Mouse (Mus musculus): Measurements from ENCODE around the gene Rab11b.
A peak's percentile ranks its signal among the peaks of the same experiment; 100 is the strongest.

Rab11b gene

DNA sequence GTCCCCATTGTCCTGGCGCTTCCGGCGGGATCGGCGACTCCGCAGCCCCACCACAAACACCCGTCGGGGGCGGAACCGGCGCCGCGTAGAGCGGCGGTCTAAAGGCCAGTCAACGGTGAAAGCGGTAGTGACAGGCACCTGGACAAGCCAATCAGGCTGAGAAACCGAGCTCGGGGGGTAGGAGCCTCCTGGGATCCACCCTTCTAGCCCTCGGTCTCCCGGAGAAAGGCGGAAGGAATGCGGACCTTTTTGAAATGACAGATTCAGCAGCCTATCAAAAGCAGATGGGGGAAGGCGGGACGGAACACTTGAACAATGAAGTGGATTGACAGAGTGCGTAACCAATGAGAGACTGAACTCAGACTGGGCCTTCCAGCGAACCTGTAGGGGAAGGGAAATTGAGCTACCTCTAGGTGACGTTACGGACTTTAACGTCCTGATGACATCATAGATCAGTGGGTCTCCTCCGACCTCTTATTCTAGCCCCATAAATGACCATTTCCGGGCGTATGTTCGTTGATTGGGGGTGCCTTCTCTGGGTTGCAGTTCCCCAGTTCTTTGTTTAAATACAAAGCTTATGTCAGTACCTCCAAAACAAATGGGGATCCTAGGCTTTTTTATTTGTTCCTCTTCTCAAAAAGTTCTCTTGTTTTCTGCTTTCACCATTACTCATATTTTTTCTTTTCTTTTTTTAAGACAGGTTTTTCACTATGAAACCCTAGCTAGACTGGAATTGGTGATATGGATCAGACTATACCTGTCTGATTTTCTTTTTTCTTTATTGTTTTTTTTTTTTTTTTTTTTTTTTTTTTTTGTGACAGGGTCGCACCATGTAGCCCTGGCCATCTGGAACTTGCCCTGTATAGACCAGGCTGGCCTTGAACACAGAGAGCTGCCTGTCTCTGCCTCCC is at the start of gene Rab11b:
Gene Rab11b, minus strand, starts transcription at position 276 of the 911 bp plus-strand sequence.
- DNase-seq = peak; percentile 100

GRCm38 (mm10) chr17:33808192-33808591 is 47.9 kb upstream of the Rab11b start:
- no peak for DNase-seq

- DNase-seq = no peak
Measured at GRCm38 (mm10) chr17:33807181-33807888, 47.0 kb upstream of the Rab11b start.

DNA sequence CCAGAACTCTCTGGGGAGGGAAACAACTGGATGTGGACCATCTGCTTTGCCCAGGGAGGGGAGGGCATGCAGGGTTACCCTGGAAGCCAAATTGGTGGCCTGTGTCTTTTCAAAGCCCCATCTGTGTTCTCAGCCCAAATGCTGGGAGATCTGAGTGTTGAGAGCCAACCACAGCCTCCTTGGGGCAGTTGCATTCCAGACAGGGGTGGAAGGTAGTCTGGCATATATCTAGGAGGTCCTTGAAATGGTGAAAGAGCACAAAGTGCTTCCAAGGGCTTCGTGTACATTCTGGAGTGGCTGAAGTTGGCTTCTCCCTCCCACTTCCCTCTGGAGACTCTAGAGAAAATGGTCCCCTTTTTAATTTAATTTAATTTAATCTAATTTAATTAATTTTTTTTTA is 44.4 kb upstream of the Rab11b start:
- peak; percentile 44 to 60 for DNase-seq

GRCm38 (mm10) chr17:33804205-33804604 is 43.9 kb upstream of the Rab11b start:
- DNase-seq = no peak

- no peak for DNase-seq
Measured at GRCm38 (mm10) chr17:33802221-33802620, 41.9 kb upstream of the Rab11b start.

DNA sequence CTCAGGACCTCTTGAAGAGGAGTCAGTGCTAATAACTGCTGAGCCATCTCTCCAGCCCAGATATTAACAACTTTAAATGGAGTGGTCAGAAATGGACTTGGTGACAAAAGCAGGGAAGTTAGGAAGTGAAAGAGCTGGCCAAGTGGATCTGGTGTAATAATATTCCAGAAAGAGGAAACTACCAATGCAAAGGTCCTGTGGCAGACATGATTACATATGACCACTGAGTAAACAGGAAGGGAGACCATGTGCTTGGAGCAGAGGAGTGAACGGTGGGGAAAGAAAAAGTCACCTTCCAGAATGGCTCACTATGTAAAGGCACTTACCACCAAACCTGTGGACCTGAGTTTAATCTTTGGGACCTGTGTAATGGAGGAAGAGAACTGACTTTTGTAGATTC is 38.9 kb upstream of the Rab11b start:
- no peak for DNase-seq

DNA sequence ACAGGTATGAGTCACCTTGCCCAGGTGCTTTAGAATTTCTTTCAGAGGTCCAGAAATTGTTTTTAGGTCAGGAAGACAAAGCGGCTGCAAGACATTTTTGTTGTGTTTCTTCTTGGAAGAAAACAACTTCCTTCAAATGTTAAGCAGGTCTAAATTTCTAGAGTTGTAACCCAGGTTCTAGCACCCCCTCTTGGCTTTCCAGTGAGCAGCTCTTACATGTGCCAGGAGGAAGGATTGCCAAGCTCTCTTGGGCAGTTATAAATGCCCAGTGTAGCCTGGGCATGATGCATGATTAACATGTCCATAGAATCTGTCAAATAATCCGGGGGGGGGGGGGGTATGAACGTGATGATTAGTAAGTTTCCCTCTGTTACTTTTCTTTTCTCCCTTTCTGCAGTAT is 38.0 kb upstream of the Rab11b start:
- DNase-seq = peak in 1 of 2 experiments; percentile 43

- DNase-seq = no peak
Measured at GRCm38 (mm10) chr17:33788732-33789131, 28.4 kb upstream of the Rab11b start.

- no peak for DNase-seq
Measured at GRCm38 (mm10) chr17:33786375-33786774, 26.0 kb upstream of the Rab11b start.

DNA sequence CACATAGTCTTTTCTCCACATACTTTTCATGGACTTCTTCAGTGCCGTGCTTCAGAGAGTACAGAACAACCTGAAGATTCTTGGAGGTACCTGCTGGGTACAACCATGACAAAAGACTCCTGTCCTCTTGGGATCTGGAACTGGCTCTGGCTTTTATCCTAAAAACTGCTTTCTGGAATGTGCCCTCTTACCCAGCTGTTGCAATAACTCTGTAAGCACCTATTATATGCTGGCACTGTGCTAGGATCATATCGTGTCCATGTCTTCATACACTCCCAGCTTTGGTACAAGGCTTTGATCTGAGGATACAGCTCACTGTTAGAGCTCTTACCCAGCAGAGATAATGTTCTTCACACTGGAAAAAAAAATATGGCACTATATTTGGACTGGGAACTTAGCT is 24.6 kb upstream of the Rab11b start:
- DNase-seq = no peak

GRCm38 (mm10) chr17:33783408-33783807 is 23.1 kb upstream of the Rab11b start:
- DNase-seq = peak; percentile 87 to 94

- DNase-seq = no peak
Measured at GRCm38 (mm10) chr17:33782067-33782466, 21.7 kb upstream of the Rab11b start.

DNA sequence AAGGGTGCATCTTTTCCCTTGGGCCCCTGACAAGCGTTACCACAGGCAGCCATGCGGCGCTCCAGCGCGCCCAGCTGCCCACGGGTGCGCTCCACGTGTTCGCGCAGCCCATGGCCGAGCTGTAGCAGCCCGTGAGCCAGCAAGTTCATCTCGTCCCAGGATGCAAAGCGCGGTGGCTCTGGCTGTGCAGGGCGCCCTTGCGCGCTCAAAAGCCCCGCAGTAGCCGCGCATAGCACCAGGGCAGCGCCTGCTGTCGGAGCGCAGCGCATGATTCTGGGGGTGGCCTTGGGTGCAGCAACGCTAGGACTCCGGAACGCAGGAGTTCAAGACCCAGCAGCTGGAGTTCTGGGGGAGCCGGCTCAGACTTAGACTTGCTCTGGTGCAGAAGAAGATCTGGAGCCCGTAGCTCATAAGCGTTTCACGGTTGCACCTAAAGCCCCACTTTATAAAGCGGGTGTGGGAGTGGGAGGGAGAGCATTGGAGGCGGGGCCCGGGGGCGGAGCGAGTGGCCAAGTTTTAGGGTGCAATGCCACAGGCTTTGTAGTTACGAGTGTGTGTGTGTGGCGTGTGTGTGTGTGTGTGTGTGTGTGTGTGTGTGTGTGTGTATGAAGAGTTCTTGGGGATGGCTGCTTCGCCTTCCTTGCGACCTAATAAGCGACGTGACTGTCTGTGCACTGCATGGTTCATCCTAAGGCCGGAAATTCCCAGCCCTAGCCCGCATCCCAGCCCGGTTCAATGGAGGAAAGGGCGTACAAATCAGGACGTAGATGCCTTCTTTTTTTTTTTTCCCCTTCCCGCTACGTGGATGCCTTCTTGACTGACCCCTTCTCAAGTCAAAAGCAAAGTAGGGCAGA is 21.0 kb upstream of the Rab11b start, which contains the start of gene Angptl4:
Gene Angptl4, minus strand, starts transcription at position 707 of the 854 bp plus-strand sequence.
- DNase-seq = peak; percentile 82 to 88

DNA sequence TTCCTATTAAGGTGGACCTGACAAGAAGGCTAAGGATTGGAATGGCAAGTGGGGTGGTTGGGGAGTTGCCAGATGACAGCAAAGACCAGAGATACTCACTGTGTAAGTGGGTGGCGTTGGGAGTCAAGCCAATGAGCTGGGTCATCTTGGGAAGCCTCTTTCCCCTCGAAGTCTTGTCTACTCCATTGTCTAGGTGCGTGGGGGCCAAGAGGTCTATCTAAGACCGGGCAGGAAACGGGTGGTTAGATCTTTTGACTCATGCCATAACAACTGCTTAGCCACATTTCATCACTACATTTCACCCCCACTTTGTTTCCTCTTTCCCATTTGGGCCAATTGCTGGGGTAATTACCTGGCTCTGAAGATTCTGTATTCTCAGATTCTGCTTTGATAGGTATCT is 20.1 kb upstream of the Rab11b start:
- DNase-seq = peak; percentile 63 to 66

GRCm38 (mm10) chr17:33779967-33780295 is 19.6 kb upstream of the Rab11b start:
- no peak for DNase-seq

GRCm38 (mm10) chr17:33779271-33779966 is 19.1 kb upstream of the Rab11b start:
- DNase-seq = peak; percentile 94 to 96

GRCm38 (mm10) chr17:33775287-33775686 is 15.0 kb upstream of the Rab11b start:
- DNase-seq = no peak

DNA sequence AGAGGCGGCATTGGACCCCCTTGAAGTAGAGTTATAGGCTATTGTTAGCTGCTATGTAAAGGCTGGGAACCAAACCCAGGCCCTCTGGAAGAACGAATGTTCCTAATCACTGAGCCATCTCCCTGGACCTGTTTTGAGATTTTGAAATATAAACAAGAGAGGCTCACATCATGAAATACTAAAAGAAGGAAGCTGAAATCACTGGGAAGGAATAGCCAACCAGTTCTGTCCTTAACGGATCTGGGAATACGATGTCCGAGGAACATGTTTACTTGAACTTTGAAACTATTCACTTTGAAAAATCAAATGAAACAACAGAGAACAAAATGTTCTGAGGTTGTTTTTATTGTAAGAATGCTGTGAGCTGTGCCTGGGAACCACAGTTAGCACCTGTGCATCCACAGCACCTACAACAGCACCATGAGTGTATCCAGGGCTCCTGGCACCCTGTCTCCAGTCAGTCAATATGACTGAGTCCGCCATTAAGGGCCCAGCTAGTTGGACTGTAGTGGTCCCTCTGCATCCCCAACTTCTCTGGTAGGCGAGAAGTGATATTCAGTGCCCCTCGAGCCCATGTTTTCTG is 14.3 kb upstream of the Rab11b start:
- DNase-seq = no peak

GRCm38 (mm10) chr17:33773871-33774572 is 13.7 kb upstream of the Rab11b start:
- DNase-seq = no peak

DNA sequence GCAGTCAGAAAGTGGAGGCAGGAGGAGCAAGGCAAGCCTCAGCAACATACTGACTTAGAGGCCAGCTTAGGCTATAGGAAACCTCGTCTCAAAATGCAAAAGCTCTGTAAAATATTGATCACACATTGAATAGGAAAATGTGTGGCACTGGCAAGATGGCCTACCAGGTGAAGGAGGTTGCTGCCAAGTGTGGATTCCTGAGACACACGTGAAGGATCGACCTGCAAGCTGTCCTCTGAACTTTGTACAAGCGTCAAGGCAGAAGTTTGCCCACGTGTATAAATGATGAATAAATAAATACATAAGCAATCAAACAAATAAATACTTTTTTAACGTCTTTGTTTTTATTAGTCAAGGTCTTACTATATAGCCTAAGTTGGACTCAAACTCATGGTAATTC is 13.1 kb upstream of the Rab11b start:
- DNase-seq = no peak
